Mouse (Mus musculus) C2C12 (cell line): ENCODE results near the gene Rsad1. TPM values are rescaled to one million over a fixed set of nuclear protein-coding genes. Genes with fewer than 3 reads are reported as not detected.

Source experiments
- H3K27me3 ChIP-seq: one replicate; pipeline ENCODE4 v1.6.1; 2011; ENCODE audit not compliant: control insufficient read depth, insufficient read depth, insufficient read length
- H3K36me3 ChIP-seq: one replicate; pipeline ENCODE4 v1.6.1; 2011; ENCODE audit not compliant: control insufficient read depth, insufficient read depth
- H3K4me3 ChIP-seq: one replicate; pipeline ENCODE4 v1.5.1; 2011; ENCODE audit warnings: mild to moderate bottlenecking, control low read depth; ENCODE audit not compliant: poor library complexity, insufficient read depth, severe bottlenecking
- H3K79me2 ChIP-seq: one replicate; pipeline ENCODE4 v1.6.1; 2011; ENCODE audit not compliant: control insufficient read depth, insufficient read depth
- H3K79me3 ChIP-seq: one replicate; pipeline ENCODE4 v1.6.1; 2011; ENCODE audit warnings: low read depth, control low read depth
- H3ac ChIP-seq: one replicate; pipeline ENCODE3; 2011; ENCODE audit warnings: low read depth; ENCODE audit not compliant: control insufficient read depth, insufficient read length
- CEBPB ChIP-seq: IDR thresholded peaks from one replicate; pipeline ENCODE4 v1.6.1; 2011; ENCODE audit warnings: low read depth, mild to moderate bottlenecking, control low read depth, moderate library complexity
- CTCF ChIP-seq: IDR thresholded peaks from one replicate; pipeline ENCODE4 v1.5.1; 2011; ENCODE audit not compliant: control insufficient read depth, insufficient read depth, insufficient read length
- FOSL1 ChIP-seq: IDR thresholded peaks from one replicate; pipeline ENCODE4 v1.8.0; 2011; ENCODE audit warnings: mild to moderate bottlenecking, low read length; ENCODE audit not compliant: poor library complexity, insufficient read depth, severe bottlenecking
- MAX ChIP-seq: IDR thresholded peaks from one replicate; pipeline ENCODE4 v1.6.1; 2011; ENCODE audit warnings: mild to moderate bottlenecking, control low read depth
- MYOD1 ChIP-seq: IDR thresholded peaks from one replicate; pipeline ENCODE4 v1.6.1; 2011; ENCODE audit warnings: low read depth; ENCODE audit not compliant: control insufficient read depth, insufficient read length
- MYOG ChIP-seq: IDR thresholded peaks from one replicate; pipeline ENCODE4 v1.6.1; 2011; ENCODE audit not compliant: control insufficient read depth, insufficient read length; ENCODE audit errors: extremely low read depth
- USF1 ChIP-seq: IDR thresholded peaks from one replicate; pipeline ENCODE4 v1.6.1; 2011; ENCODE audit warnings: low read depth, mild to moderate bottlenecking, control low read depth, moderate library complexity
- polyA plus RNA-seq: library from polyadenylated mRNA; unstranded; fragments of >200 nt; fragmentation: generic; extraction: Trizol; gene quantifications from one replicate; pipeline ENCODE4 v1.2.1, GENCODE M21; 2012; ENCODE audit warnings: missing spikeins

Gene Rsad1
- polyA plus RNA-seq, 1 experiment: 3.2 TPM

DNA sequence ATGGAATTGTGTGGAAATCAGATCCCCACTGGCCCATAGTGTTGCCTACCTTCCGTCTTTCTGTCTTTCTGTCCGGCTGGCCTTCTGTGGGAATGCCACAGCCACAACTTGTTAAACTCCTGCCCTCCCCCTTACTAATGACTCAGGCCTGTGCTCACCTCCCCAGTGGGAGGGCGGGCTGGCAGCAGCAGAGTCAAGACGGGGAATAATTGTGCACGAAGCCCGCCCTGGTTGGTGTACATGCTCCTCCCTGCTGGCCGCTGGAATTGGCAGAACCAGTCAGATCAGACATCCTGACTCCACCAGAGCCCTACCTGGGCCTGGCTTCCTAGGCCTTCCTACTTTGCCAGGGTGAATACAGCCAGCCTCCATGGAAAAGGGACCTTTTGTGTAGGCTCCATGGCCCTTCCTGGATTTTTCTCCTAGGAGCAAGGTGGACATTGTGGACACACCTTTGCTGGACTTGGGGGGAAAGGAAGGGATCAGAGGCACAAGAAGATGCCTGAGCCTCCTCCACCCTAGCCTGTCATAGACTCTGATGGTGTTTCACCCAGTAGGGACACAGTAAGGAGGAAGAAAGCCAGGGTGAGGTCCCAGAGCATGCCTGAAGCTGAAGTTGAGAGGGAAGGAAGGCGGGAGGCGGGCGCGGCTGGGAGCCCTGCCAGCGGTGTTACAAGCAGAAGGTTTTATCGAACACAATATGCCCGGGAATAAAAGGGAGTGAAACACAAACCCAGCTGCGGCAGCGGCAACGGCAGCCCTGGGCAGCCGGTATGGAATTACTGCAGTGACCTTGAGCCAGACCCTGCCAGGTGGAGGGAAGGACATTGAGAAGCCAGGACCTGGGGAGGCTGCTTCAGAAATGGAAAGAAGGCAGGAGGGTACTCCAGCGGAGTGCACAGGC, 50.7 kb downstream of the Rsad1 start:
- H3K4me3 ChIP-seq: no peak overlapping the region
- no peaks in the 10 kb centered on the region for H3K79me3 ChIP-seq
- no peak overlapping the region for H3ac ChIP-seq
- H3K36me3 ChIP-seq: no peaks in the 10 kb centered on the region
- H3K27me3 ChIP-seq: peaks cover 27% of the 10 kb centered on the region
- H3K79me2 ChIP-seq: no peaks in the 10 kb centered on the region
- TF ChIP-seq CTCF (no peak), FOSL1 (no peak), MYOD1 (no peak), CEBPB (no peak), MAX (no peak), USF1 (no peak), MYOG (no peak)

DNA sequence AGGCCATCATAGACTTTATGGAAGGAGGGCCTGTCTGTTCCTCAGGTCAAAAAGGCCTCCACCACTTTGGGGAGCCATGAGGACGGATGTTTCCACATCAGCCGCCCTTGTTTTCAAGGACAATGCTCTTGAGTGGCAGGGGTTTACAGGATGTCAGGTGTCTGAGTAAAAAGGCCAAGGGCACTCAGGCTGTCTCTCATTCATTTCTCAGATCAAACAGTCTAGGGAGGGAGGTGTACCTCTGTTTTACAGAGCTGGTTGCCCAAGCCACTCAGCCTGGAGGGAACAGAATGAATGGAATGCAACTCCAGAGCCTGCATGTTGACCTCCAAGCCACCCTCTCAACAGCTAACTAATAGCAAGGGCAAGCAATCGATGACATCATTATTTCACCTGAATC, 53.6 kb downstream of the Rsad1 start:
- H3K79me3 ChIP-seq: no peaks in the 10 kb centered on the region
- H3K4me3 ChIP-seq: no peak overlapping the region
- no peaks in the 10 kb centered on the region for H3K79me2 ChIP-seq
- H3ac ChIP-seq: no peak overlapping the region
- TF ChIP-seq CEBPB (no peak), CTCF (no peak), FOSL1 (no peak), MYOG (no peak), USF1 (no peak), MYOD1 (no peak), MAX (no peak)
- peaks cover 24% of the 10 kb centered on the region for H3K27me3 ChIP-seq
- no peaks in the 10 kb centered on the region for H3K36me3 ChIP-seq

DNA sequence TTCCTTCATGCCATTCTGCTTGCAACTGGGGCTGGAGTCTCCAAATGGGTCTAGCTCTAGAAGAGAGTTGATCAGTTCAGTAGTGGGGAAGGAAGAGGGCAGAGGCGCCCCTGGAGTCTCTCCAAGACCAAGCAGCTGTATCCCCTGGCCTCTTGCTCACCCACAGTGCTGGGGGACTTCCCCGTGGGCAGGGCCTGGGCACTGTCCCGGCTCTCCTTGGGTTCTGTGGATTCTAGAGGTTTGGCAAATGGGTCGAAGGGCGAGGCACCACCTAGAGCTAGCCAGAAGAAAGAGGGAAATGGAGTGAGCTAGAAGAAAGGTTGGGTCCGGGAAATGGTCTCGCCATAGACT, 57.3 kb downstream of the Rsad1 start:
- Histone ChIP-seq H3K4me3 (no peak overlapping the region), H3K27me3 (peaks cover 28% of the 10 kb centered on the region), H3K36me3 (no peaks in the 10 kb centered on the region), H3ac (no peak overlapping the region), H3K79me3 (no peaks in the 10 kb centered on the region), H3K79me2 (no peaks in the 10 kb centered on the region)
- TF ChIP-seq MYOD1: no peak
- TF ChIP-seq CTCF: no peak
- TF ChIP-seq FOSL1: no peak
- no peak for TF ChIP-seq USF1
- no peak for TF ChIP-seq CEBPB
- no peak for TF ChIP-seq MYOG
- no peak for TF ChIP-seq MAX

DNA sequence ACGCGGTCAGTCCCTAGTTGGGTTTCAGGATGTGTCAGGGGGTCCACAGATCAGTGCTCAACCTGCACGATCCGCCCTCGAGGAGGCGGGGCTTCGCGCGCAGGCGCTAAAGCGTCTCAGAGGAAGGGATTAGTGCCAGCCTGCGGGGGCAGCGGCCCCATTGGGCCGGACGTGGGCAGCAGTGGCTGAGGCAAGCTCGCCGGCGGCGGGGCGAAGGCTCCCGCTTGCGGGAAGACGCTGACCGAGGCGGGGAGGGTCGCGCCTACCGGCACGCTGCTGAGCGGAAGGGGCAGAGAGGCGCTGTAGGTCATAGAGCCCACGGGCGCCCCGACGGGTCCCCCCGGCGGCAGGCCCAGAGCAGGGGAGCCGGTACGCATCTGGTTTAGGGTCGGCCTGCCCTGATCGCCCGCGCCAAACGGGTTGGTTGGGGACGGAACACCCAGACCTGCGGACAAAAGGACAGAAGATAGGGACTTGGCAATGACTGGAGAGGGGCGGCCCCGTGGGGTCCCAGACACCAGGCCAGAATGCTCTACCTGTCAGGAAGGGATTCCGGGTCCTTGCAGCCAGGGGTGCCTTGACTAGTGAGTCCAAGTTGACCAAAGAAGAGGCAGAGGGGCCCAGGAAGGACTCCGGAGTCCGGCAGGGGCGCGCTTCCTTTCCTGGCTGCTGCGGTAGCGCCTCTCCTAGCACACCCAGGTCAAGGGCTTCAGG, 57.9 kb downstream of the Rsad1 start:
- TF ChIP-seq CTCF (no peak), USF1 (no peak), CEBPB (no peak), MYOD1 (no peak), MYOG (no peak), MAX (no peak), FOSL1 (no peak)
- Histone ChIP-seq H3K4me3 (no peak overlapping the region), H3K79me2 (no peaks in the 10 kb centered on the region), H3K36me3 (no peaks in the 10 kb centered on the region), H3K79me3 (no peaks in the 10 kb centered on the region), H3K27me3 (peaks cover 30% of the 10 kb centered on the region), H3ac (no peak overlapping the region)

Other genes starting within 250 kb of the Rsad1 start
- 21.3 TPM for gene Luc7l3, start 227.3 kb downstream of the Rsad1 start, polyA plus RNA-seq
- gene Ankrd40, start 221.3 kb downstream of the Rsad1 start, polyA plus RNA-seq: 66.9 TPM
- gene Abcc3, start 156.3 kb downstream of the Rsad1 start, polyA plus RNA-seq: 0.41 TPM
- 0.04 TPM for gene Cacna1g, start 75.1 kb downstream of the Rsad1 start, polyA plus RNA-seq
- not detected for gene Spata20, start 63.1 kb downstream of the Rsad1 start, polyA plus RNA-seq
- 0.25 TPM for gene Epn3, start 49.3 kb downstream of the Rsad1 start, polyA plus RNA-seq
- gene Mycbpap, start 27.5 kb downstream of the Rsad1 start, polyA plus RNA-seq: not detected
- 0.12 TPM for gene Chad, start 15.8 kb upstream of the Rsad1 start, polyA plus RNA-seq
- gene Acsf2, start 52.6 kb upstream of the Rsad1 start, polyA plus RNA-seq: 2.7 TPM
- gene Lrrc59, start 80.5 kb upstream of the Rsad1 start, polyA plus RNA-seq: 346 TPM
- gene Mrpl27, start 104.5 kb upstream of the Rsad1 start, polyA plus RNA-seq: 57.0 TPM
- gene Eme1, start 104.7 kb upstream of the Rsad1 start, polyA plus RNA-seq: 10.1 TPM
- gene Xylt2, start 128.3 kb upstream of the Rsad1 start, polyA plus RNA-seq: 10.4 TPM
- gene Gm11541, start 155.2 kb upstream of the Rsad1 start, polyA plus RNA-seq: not detected
- gene Cdc34b, start 192.5 kb upstream of the Rsad1 start, polyA plus RNA-seq: 0.02 TPM
- 0.13 TPM for gene Tmem92, start 233.4 kb upstream of the Rsad1 start, polyA plus RNA-seq